Mouse (Mus musculus) liver, embryonic 13.5 days (tissue): Measurements from ENCODE around the gene Cenpn. TPM values are rescaled to one million over a fixed set of nuclear protein-coding genes. Genes with fewer than 3 reads are reported as not detected.

ENCODE experiments used
- ATAC-seq: fragments of 200-750 bp; cut with Nextera tagmentation; 2 replicates; pipeline ENCODE4 v1.8.0; 2017; ENCODE audit warnings: low read depth, mild to moderate bottlenecking, moderate number of reproducible peaks, moderate library complexity
- DNase-seq: peaks from one replicate; pipeline ENCODE4 v3.0.0; 2022
- H3K27ac ChIP-seq: fragments of 300-500 bp; sonication (generic); 2 replicates; pipeline ENCODE4 v1.5.1; 2015; ENCODE audit warnings: moderate library complexity, mild to moderate bottlenecking, inconsistent platforms
- H3K27me3 ChIP-seq: fragments of 300-500 bp; sonication (generic); 2 replicates; pipeline ENCODE4 v1.6.1; 2015; ENCODE audit warnings: mild to moderate bottlenecking, inconsistent platforms
- H3K36me3 ChIP-seq: fragments of 300-500 bp; sonication (generic); 2 replicates; pipeline ENCODE4 v1.6.1; 2015; ENCODE audit warnings: mild to moderate bottlenecking, inconsistent platforms
- H3K4me1 ChIP-seq: fragments of 300-500 bp; sonication (generic); replicated peaks from 2 replicates; pipeline ENCODE4 v1.6.1; 2015; ENCODE audit warnings: inconsistent platforms
- H3K4me2 ChIP-seq: fragments of 300-500 bp; sonication (generic); 2 replicates; pipeline ENCODE4 v1.6.1; 2015; ENCODE audit warnings: inconsistent platforms, mild to moderate bottlenecking, moderate library complexity
- H3K4me3 ChIP-seq: fragments of 300-500 bp; sonication (generic); replicated peaks from 2 replicates; pipeline ENCODE4 v1.5.1; 2015; ENCODE audit warnings: mild to moderate bottlenecking, inconsistent platforms
- H3K9ac ChIP-seq: fragments of 300-500 bp; sonication (generic); 2 replicates; pipeline ENCODE4 v1.6.1; 2015; ENCODE audit warnings: mild to moderate bottlenecking, inconsistent platforms
- H3K9me3 ChIP-seq: fragments of 300-500 bp; sonication (generic); replicated peaks from 2 replicates; pipeline ENCODE4 v1.6.1; 2016; ENCODE audit warnings: inconsistent platforms
- WGBS: fragments of 180-500 bp; shearing (Covaris S2); methylation state at CpG from one replicate; pipeline ENCODE4 v1.1.7; 2015; ENCODE audit not compliant: insufficient replicate concordance; 5-methylcytosine and 5-hydroxymethylcytosine counted together
- polyA plus RNA-seq: library from polyadenylated mRNA; unstranded; fragments of >200 nt; fragmentation: Nextera tagmentation; extraction: Ambion mirVana; gene quantifications from 2 replicates; pipeline ENCODE4 v1.2.1, GENCODE M21; 2015

The Cenpn gene
- polyA plus RNA-seq, 1 experiment from 2014 or later = 33.2 TPM

- no peaks in the 10 kb centered on the region for H3K27me3 ChIP-seq
- 65% methylated on average over 8 of the region's 8 CpGs for WGBS
- H3K4me2 ChIP-seq = no peak overlapping the region
- no peak overlapping the region for H3K27ac ChIP-seq
- no peaks in the 10 kb centered on the region for H3K9me3 ChIP-seq
- no peak overlapping the region for H3K4me3 ChIP-seq
- H3K36me3 ChIP-seq = peaks cover 47% of the 10 kb centered on the region
- DNase-seq (no peak), ATAC-seq (no peak)
- peaks cover 17% of the 10 kb centered on the region for H3K4me1 ChIP-seq
- H3K9ac ChIP-seq = no peak overlapping the region
Observed at GRCm38 (mm10) chr8:116952428-116952827, 30.9 kb downstream of the Cenpn start.

- Histone ChIP-seq H3K36me3 (peaks cover 61% of the 10 kb centered on the region), H3K27ac (no peak overlapping the region), H3K9me3 (no peaks in the 10 kb centered on the region), H3K27me3 (no peaks in the 10 kb centered on the region), H3K4me3 (no peak overlapping the region), H3K9ac (no peak overlapping the region), H3K4me2 (no peak overlapping the region), H3K4me1 (peaks cover 5% of the 10 kb centered on the region; the same call in 1 of the 2 replicates)
- WGBS = 76% methylated on average over 9 of the region's 9 CpGs
- ATAC-seq (no peak), DNase-seq (no peak)
Observed at GRCm38 (mm10) chr8:116954415-116954814, 32.9 kb downstream of the Cenpn start.

- ATAC-seq (no peak), DNase-seq (no peak)
- H3K9me3 ChIP-seq = no peaks in the 10 kb centered on the region
- no peaks in the 10 kb centered on the region for H3K4me1 ChIP-seq
- H3K4me2 ChIP-seq = no peak overlapping the region
- no peak overlapping the region for H3K27ac ChIP-seq
- H3K4me3 ChIP-seq = no peak overlapping the region
- H3K9ac ChIP-seq = no peak overlapping the region
- H3K27me3 ChIP-seq = peaks cover 4% of the 10 kb centered on the region; the same call in 1 of the 2 replicates
- H3K36me3 ChIP-seq = no peaks in the 10 kb centered on the region
- WGBS = 63% methylated on average over 6 of the region's 6 CpGs
Observed at GRCm38 (mm10) chr8:116969531-116969930, 48.0 kb downstream of the Cenpn start.

GRCm38 (mm10) chr8:116975066-116975465, 53.5 kb downstream of the Cenpn start:
- no peak for ATAC-seq
- H3K4me3 ChIP-seq = no peak overlapping the region
- H3K27ac ChIP-seq = no peak overlapping the region
- H3K9ac ChIP-seq = no peak overlapping the region
- DNase-seq = no peak
- H3K36me3 ChIP-seq = no peaks in the 10 kb centered on the region
- H3K4me2 ChIP-seq = no peak overlapping the region
- WGBS = 28% methylated on average over 5 of the region's 5 CpGs
- no peaks in the 10 kb centered on the region for H3K9me3 ChIP-seq
- H3K27me3 ChIP-seq = peaks cover 4% of the 10 kb centered on the region; the same call in 1 of the 2 replicates
- peaks cover 22% of the 10 kb centered on the region for H3K4me1 ChIP-seq

- H3K27ac ChIP-seq = no peak overlapping the region
- H3K9ac ChIP-seq = no peak overlapping the region
- WGBS = 60% methylated on average over 5 of the region's 5 CpGs
- H3K27me3 ChIP-seq = peaks cover 4% of the 10 kb centered on the region; the same call in 1 of the 2 replicates
- H3K9me3 ChIP-seq = no peaks in the 10 kb centered on the region
- no peak overlapping the region for H3K4me3 ChIP-seq
- no peak for DNase-seq
- H3K36me3 ChIP-seq = no peaks in the 10 kb centered on the region
- H3K4me2 ChIP-seq = no peak overlapping the region
- ATAC-seq = no peak
- peaks cover 22% of the 10 kb centered on the region for H3K4me1 ChIP-seq
Observed at GRCm38 (mm10) chr8:116975606-116976005, 54.1 kb downstream of the Cenpn start.

- H3K4me2 ChIP-seq = peak overlapping the region; percentile 88
- H3K4me3 ChIP-seq = peak overlapping the region; percentile 80
- 30% methylated on average over 8 of the region's 8 CpGs for WGBS
- H3K9me3 ChIP-seq = no peaks in the 10 kb centered on the region
- no peak overlapping the region for H3K27ac ChIP-seq
- DNase-seq = no peak
- peaks cover 22% of the 10 kb centered on the region for H3K4me1 ChIP-seq
- peak overlapping the region; percentile 69 for H3K9ac ChIP-seq
- H3K27me3 ChIP-seq = peaks cover 2% of the 10 kb centered on the region; the same call in 1 of the 2 replicates
- no peak for ATAC-seq
- H3K36me3 ChIP-seq = 0 out of 2 replicates have a peak, but pooled peaks cover 4% of the 10 kb centered on the region
Observed at GRCm38 (mm10) chr8:116978052-116978451, 56.5 kb downstream of the Cenpn start.

- peak; percentile 96 for ATAC-seq
- no peaks in the 10 kb centered on the region for H3K9me3 ChIP-seq
- H3K27me3 ChIP-seq = no peaks in the 10 kb centered on the region
- peaks cover 11% of the 10 kb centered on the region for H3K36me3 ChIP-seq
- no peak within 1 kb of the TSS for H3K27ac ChIP-seq
- peak within 1 kb of the TSS; percentile 69 for H3K9ac ChIP-seq
- H3K4me1 ChIP-seq = peaks cover 22% of the 10 kb centered on the region
- peak; percentile 98 for DNase-seq
- H3K4me2 ChIP-seq = peak within 1 kb of the TSS; percentile 88
- H3K4me3 ChIP-seq = peak within 1 kb of the TSS; percentile 80
- WGBS = under 1% methylated on average over 46 of the region's 46 CpGs
Observed at GRCm38 (mm10) chr8:116978631-116979256, 57.2 kb downstream of the Cenpn start, which contains the start of gene 1700030J22Rik. Gene 1700030J22Rik (minus strand): TSS chr8:116978959.

- 18% methylated on average over 4 of the region's 4 CpGs for WGBS
- Histone ChIP-seq H3K36me3 (peaks cover 21% of the 10 kb centered on the region), H3K4me1 (peaks cover 22% of the 10 kb centered on the region), H3K9ac (no peak overlapping the region), H3K4me2 (peak overlapping the region; percentile 31), H3K9me3 (no peaks in the 10 kb centered on the region), H3K4me3 (no peak overlapping the region), H3K27ac (no peak overlapping the region), H3K27me3 (no peaks in the 10 kb centered on the region)
- ATAC-seq = no peak
- DNase-seq = peak; percentile 48
Observed at GRCm38 (mm10) chr8:116980117-116980516, 58.6 kb downstream of the Cenpn start.

GRCm38 (mm10) chr8:116989842-116990241, 68.3 kb downstream of the Cenpn start:
- ATAC-seq = no peak
- Histone ChIP-seq H3K4me3 (no peak overlapping the region), H3K4me2 (no peak overlapping the region), H3K9me3 (no peaks in the 10 kb centered on the region), H3K36me3 (peaks cover 46% of the 10 kb centered on the region), H3K4me1 (peaks cover 33% of the 10 kb centered on the region), H3K27ac (no peak overlapping the region), H3K9ac (no peak overlapping the region), H3K27me3 (no peaks in the 10 kb centered on the region)
- DNase-seq = no peak
- WGBS = 85% methylated on average over 3 of the region's 3 CpGs

Other genes with a start within 250 kb of the Cenpn start
- gene Cdyl2, start 188.7 kb upstream of the Cenpn start, polyA plus RNA-seq = 2.6 and 3.1 TPM in 2 replicates
- gene Cmc2, start 275 bp upstream of the Cenpn start, polyA plus RNA-seq = 89.0 and 93.9 TPM in 2 replicates
- gene Atmin, start 21.7 kb downstream of the Cenpn start, polyA plus RNA-seq = 4.6 and 5.2 TPM in 2 replicates
- gene 1700030J22Rik, start 57.2 kb downstream of the Cenpn start, polyA plus RNA-seq = 0.44 and 0.53 TPM in 2 replicates
- gene Gcsh, start 71.8 kb downstream of the Cenpn start, polyA plus RNA-seq = 90.2 and 91.0 TPM in 2 replicates
- gene Pkd1l2, start 160.7 kb downstream of the Cenpn start, polyA plus RNA-seq = 0.03 TPM in 1 of 2 replicates, not detected in the other
- gene Bco1, start 174.1 kb downstream of the Cenpn start, polyA plus RNA-seq = 8.1 and 9.2 TPM in 2 replicates
- gene Gan, start 236.4 kb downstream of the Cenpn start, polyA plus RNA-seq = 1.1 and 1.3 TPM in 2 replicates